Mouse (Mus musculus) olfactory bulb, adult 2 months (tissue): ENCODE measurements at regions not wholly inside any gene's neighbourhood (a gene's known extent, or its start where the extent isn't known, plus 50 kb on each side); places are given as distances from the start of the nearest gene placed in this dataset.

ENCODE experiments used
- CTCF ChIP-seq: fragments of 200-500 bp; IDR thresholded peaks from 2 replicates; pipeline ENCODE4 v1.5.1; 2012; ENCODE audit warnings: low read depth, mild to moderate bottlenecking, low read length, moderate library complexity; ENCODE audit not compliant: insufficient read depth
- POLR2A ChIP-seq: fragments of 200-500 bp; IDR thresholded peaks from 2 replicates; pipeline ENCODE4 v1.6.1; 2012; ENCODE audit warnings: mild to moderate bottlenecking, low read depth, low read length, moderate library complexity; ENCODE audit not compliant: insufficient read depth

- TF ChIP-seq POLR2A (no peak), CTCF (no peak)
These were observed 83.6 kb upstream of the 3110018I06Rik start for GRCm38 (mm10) chr12:107404821-107405220.
